Mouse (Mus musculus) bone marrow macrophage, adult 2 months (primary cell): ENCODE data around the gene Coq5. TPM values are rescaled to one million over a fixed set of nuclear protein-coding genes. Genes with fewer than 3 reads are reported as not detected.

Source experiments
- H3K27ac ChIP-seq: 2 replicates; pipeline ENCODE4 v1.5.1; 2012; ENCODE audit warnings: low read depth, low read length; ENCODE audit not compliant: insufficient read depth
- H3K4me1 ChIP-seq: 2 replicates; pipeline ENCODE4 v1.6.1; 2012; ENCODE audit warnings: low read length; ENCODE audit not compliant: control insufficient read depth, insufficient read depth
- H3K4me3 ChIP-seq: 2 replicates; pipeline ENCODE4 v1.5.1; 2012; ENCODE audit warnings: mild to moderate bottlenecking, low read length, moderate library complexity; ENCODE audit not compliant: insufficient read depth
- CTCF ChIP-seq: IDR thresholded peaks from 2 replicates; pipeline ENCODE4 v1.5.1; 2012; ENCODE audit warnings: low read depth, mild to moderate bottlenecking, low read length, moderate library complexity
- POLR2A ChIP-seq: IDR thresholded peaks from 2 replicates; pipeline ENCODE4 v1.6.1; 2012; ENCODE audit warnings: mild to moderate bottlenecking, low read depth, low read length, borderline replicate concordance
- polyA plus RNA-seq: library from polyadenylated mRNA; stranded (reverse); fragments of >200 nt; gene quantifications from 2 replicates; pipeline ENCODE4 v1.2.4, GENCODE M21; 2012; ENCODE audit not compliant: missing spikeins, insufficient read depth, insufficient read length

The Coq5 gene
- polyA plus RNA-seq, 1 experiment, result 21.4 TPM

- Histone ChIP-seq H3K27ac (peak overlapping the region; percentile 32), H3K4me3 (peak overlapping the region; percentile 85), H3K4me1 (peaks cover 23% of the 10 kb centered on the region)
- TF ChIP-seq POLR2A, result no peak
- no peak for TF ChIP-seq CTCF
Observed at GRCm38 (mm10) chr5:115341314-115342165, 62.1 kb downstream of the Coq5 start.

Other genes starting within 250 kb of the Coq5 start
- gene Gm10401, start 181.4 kb upstream of the Coq5 start, polyA plus RNA-seq, result not detected in 2 replicates
- 22.3 and 22.7 TPM in 2 replicates for gene Acads, start 160.3 kb upstream of the Coq5 start, polyA plus RNA-seq
- 5.2 and 6.1 TPM in 2 replicates for gene Unc119b, start 144.7 kb upstream of the Coq5 start, polyA plus RNA-seq
- 54.3 and 60.3 TPM in 2 replicates for gene Mlec, start 121.5 kb upstream of the Coq5 start, polyA plus RNA-seq
- gene Cabp1, start 85.3 kb upstream of the Coq5 start, polyA plus RNA-seq, result not detected in 2 replicates
- gene Pop5, start 43.8 kb upstream of the Coq5 start, polyA plus RNA-seq, result 38.3 and 54.2 TPM in 2 replicates
- 94.9 and 105 TPM in 2 replicates for gene Rnf10, start 6.8 kb upstream of the Coq5 start, polyA plus RNA-seq
- 238 and 243 TPM in 2 replicates for gene Dynll1, start 21.3 kb downstream of the Coq5 start, polyA plus RNA-seq
- 114 and 123 TPM in 2 replicates for gene Srsf9, start 47.5 kb downstream of the Coq5 start, polyA plus RNA-seq
- 28.8 and 31.4 TPM in 2 replicates for gene Gatc, start 61.5 kb downstream of the Coq5 start, polyA plus RNA-seq
- 60.2 and 68.9 TPM in 2 replicates for gene Triap1, start 61.6 kb downstream of the Coq5 start, polyA plus RNA-seq
- gene Cox6a1, start 69.3 kb downstream of the Coq5 start, polyA plus RNA-seq, result 445 and 473 TPM in 2 replicates
- gene Msi1, start 149.9 kb downstream of the Coq5 start, polyA plus RNA-seq, result 0.44 TPM in 1 of 2 replicates, not detected in the other
- not detected in 2 replicates for gene Pla2g1b, start 186.6 kb downstream of the Coq5 start, polyA plus RNA-seq
- gene Sirt4, start 205.1 kb downstream of the Coq5 start, polyA plus RNA-seq, result 15.6 and 17.8 TPM in 2 replicates
- gene Pxn, start 227.0 kb downstream of the Coq5 start, polyA plus RNA-seq, result 109 and 121 TPM in 2 replicates